Mouse (Mus musculus): ENCODE measurements around the gene Fut8. TPM values are rescaled to one million over a fixed set of nuclear protein-coding genes. Genes with fewer than 3 reads are reported as not detected.

Gene Fut8
- total RNA-seq (2023), result 26.2 TPM

DNA sequence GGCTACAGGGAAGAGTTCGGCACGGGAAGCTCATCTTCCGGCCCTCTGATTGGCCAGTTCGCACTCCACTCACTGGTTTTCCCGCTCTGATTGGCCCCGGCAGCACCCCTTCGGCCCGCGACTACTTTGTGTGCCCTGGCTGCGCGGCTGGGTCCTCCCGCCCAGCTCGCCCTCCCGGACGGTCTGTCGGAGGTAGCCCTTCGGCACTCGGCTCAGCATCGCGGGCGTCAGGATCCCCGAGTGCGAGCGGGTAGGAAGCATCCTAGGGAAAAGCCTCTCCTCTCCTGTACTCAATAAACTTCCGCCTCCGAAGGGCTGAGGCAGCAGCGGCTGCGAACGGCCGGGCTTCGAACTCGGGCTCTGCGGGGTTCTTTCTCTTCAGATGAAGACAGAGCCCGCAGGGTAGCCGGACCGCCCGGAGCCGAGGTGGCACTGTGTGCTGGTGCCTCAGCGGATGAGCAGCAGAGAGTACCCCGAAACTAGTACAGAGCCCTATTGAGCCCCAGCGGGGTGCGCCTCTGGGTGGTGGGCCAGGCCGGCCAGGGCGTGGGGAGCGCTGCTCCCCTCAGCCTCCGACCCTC, at the start of gene Fut8:
TSS of gene Fut8 (plus strand) at position 176 of the 581 bp plus-strand sequence.

